Mouse (Mus musculus) telencephalon, adult 2 months (tissue): Measurements from ENCODE around the gene Mrpl51.
A peak's percentile ranks its signal among the peaks of the same experiment; 100 is the strongest.

Experiments used
- DNase-seq: peaks from one replicate; pipeline ENCODE4 v3.0.0-alpha.2; 2011; ENCODE audit warnings: low read depth, low spot score

The Mrpl51 gene

GRCm38 (mm10) chr6:125191332-125192015 lies at the start of gene Mrpl51, which contains the start of gene Ncapd2:
Mrpl51 (plus strand) TSS chr6:125191801.
Ncapd2 (minus strand) TSS chr6:125191701.
- DNase-seq: peak; percentile 94

- DNase-seq: no peak
Measured at GRCm38 (mm10) chr6:125142436-125142835, 49.2 kb upstream of the Mrpl51 start.

GRCm38 (mm10) chr6:125143128-125143527 lies 48.5 kb upstream of the Mrpl51 start:
- no peak for DNase-seq

- DNase-seq: no peak
Measured at GRCm38 (mm10) chr6:125143904-125144303, 47.7 kb upstream of the Mrpl51 start.

GRCm38 (mm10) chr6:125145001-125145400 lies 46.6 kb upstream of the Mrpl51 start, which contains the start of gene Iffo1:
Iffo1 (plus strand) TSS chr6:125145241.
- peak; percentile 94 for DNase-seq

- DNase-seq: no peak
Measured at GRCm38 (mm10) chr6:125145479-125145951, 46.1 kb upstream of the Mrpl51 start.

GRCm38 (mm10) chr6:125146148-125146547 lies 45.5 kb upstream of the Mrpl51 start:
- no peak for DNase-seq

GRCm38 (mm10) chr6:125146797-125147196 lies 44.8 kb upstream of the Mrpl51 start:
- no peak for DNase-seq

- no peak for DNase-seq
Measured at GRCm38 (mm10) chr6:125147329-125147728, 44.3 kb upstream of the Mrpl51 start.

- DNase-seq: no peak
Measured at GRCm38 (mm10) chr6:125148251-125148925, 43.2 kb upstream of the Mrpl51 start.

GRCm38 (mm10) chr6:125148926-125149568 lies 42.6 kb upstream of the Mrpl51 start:
- no peak for DNase-seq

GRCm38 (mm10) chr6:125149569-125149950 lies 42.0 kb upstream of the Mrpl51 start:
- DNase-seq: no peak

GRCm38 (mm10) chr6:125152212-125153017 lies 39.2 kb upstream of the Mrpl51 start:
- DNase-seq: no peak

GRCm38 (mm10) chr6:125153018-125153389 lies 38.6 kb upstream of the Mrpl51 start:
- DNase-seq: no peak

GRCm38 (mm10) chr6:125153682-125154081 lies 37.9 kb upstream of the Mrpl51 start:
- DNase-seq: no peak

- DNase-seq: no peak
Measured at GRCm38 (mm10) chr6:125154550-125154949, 37.1 kb upstream of the Mrpl51 start.

GRCm38 (mm10) chr6:125155262-125155661 lies 36.3 kb upstream of the Mrpl51 start:
- no peak for DNase-seq

- no peak for DNase-seq
Measured at GRCm38 (mm10) chr6:125156491-125156890, 35.1 kb upstream of the Mrpl51 start.

GRCm38 (mm10) chr6:125156903-125157614 lies 34.5 kb upstream of the Mrpl51 start:
- no peak for DNase-seq

- DNase-seq: no peak
Measured at GRCm38 (mm10) chr6:125158944-125159492, 32.6 kb upstream of the Mrpl51 start.
